Mouse (Mus musculus) layer of hippocampus, postnatal 14 days (tissue): ENCODE results near the gene Trmt10c. TPM values are rescaled to one million over a fixed set of nuclear protein-coding genes. Genes with fewer than 3 reads are reported as not detected.
"Not testable (repeated sequence)": the region's sequence is repeated elsewhere in the genome, so short reads cannot be mapped to it uniquely, and the experiment has no call there.

Source experiments
- DNase-seq, 2 experiments: peaks; one replicate each; pipeline ENCODE4 v3.0.0; 2021 to 2022; ENCODE audit warnings: low spot score in 2 of 2, mixed read lengths in 1 of 2
- long read RNA-seq, 2 experiments: library from polyadenylated mRNA; stranded (forward); transcript quantifications; one replicate each; pipeline ENCODE4 v2.0.0; 2021
- total RNA-seq, 2 experiments: library from RNA; stranded (reverse); gene quantifications; 2 replicates each; pipeline ENCODE4 v1.2.3; 2021

Trmt10c gene
- total RNA-seq, result 10 to 100 TPM in 1 of 2 experiments, 1 to 10 TPM in 1; 8.1 to 10.2 TPM
- long read RNA-seq, experiment 1, transcript Trmt10c-201 (2 exons, 3,002 nt), result major isoform, 23 of 24 reads
- long read RNA-seq, experiment 1, partial matches to known transcripts, result 0 of 24 reads
- long read RNA-seq, experiment 1, other reads (novel, unspliced or antisense), result 1 of 24 reads
- long read RNA-seq, experiment 2, transcript Trmt10c-201 (2 exons, 3,002 nt), result major isoform, 30 of 30 reads
- long read RNA-seq, experiment 2, partial matches to known transcripts, result 0 of 30 reads
- long read RNA-seq, experiment 2, other reads (novel, unspliced or antisense), result 0 of 30 reads

- DNase-seq, result peak; percentile 90 to 91
Measured at GRCm38 (mm10) chr16:56037138-56038010, at the start of gene Trmt10c. Gene Trmt10c, minus strand, starts transcription at chr16:56037819.

GRCm38 (mm10) chr16:56086336-56086735 lies 48.7 kb upstream of the Trmt10c start:
- DNase-seq, result no peak

GRCm38 (mm10) chr16:56081691-56082090 lies 44.1 kb upstream of the Trmt10c start:
- no peak for DNase-seq

GRCm38 (mm10) chr16:56079419-56079818 lies 41.8 kb upstream of the Trmt10c start:
- DNase-seq, result no peak

- DNase-seq, result no peak
Measured at GRCm38 (mm10) chr16:56076121-56076869, 38.7 kb upstream of the Trmt10c start.

GRCm38 (mm10) chr16:56075222-56076111 lies 37.8 kb upstream of the Trmt10c start:
- peak; percentile 83 to 89 for DNase-seq

- no peak for DNase-seq
Measured at GRCm38 (mm10) chr16:56074565-56074964, 36.9 kb upstream of the Trmt10c start.

- DNase-seq, result no peak
Measured at GRCm38 (mm10) chr16:56074122-56074521, 36.5 kb upstream of the Trmt10c start.

- not testable (repeated sequence) for DNase-seq
Measured at GRCm38 (mm10) chr16:56073150-56073549, 35.5 kb upstream of the Trmt10c start.

GRCm38 (mm10) chr16:56072533-56072932 lies 34.9 kb upstream of the Trmt10c start:
- no peak for DNase-seq

GRCm38 (mm10) chr16:56071317-56072232 lies 34.0 kb upstream of the Trmt10c start:
- DNase-seq, result no peak

- no peak for DNase-seq
Measured at GRCm38 (mm10) chr16:56068523-56069070, 31.0 kb upstream of the Trmt10c start.

- no peak for DNase-seq
Measured at GRCm38 (mm10) chr16:56066113-56066512, 28.5 kb upstream of the Trmt10c start.

GRCm38 (mm10) chr16:56064334-56064990 lies 26.8 kb upstream of the Trmt10c start:
- peak; percentile 50 to 73 for DNase-seq

GRCm38 (mm10) chr16:56062981-56063380 lies 25.4 kb upstream of the Trmt10c start:
- no peak for DNase-seq

- no peak for DNase-seq
Measured at GRCm38 (mm10) chr16:56061995-56062594, 24.5 kb upstream of the Trmt10c start.

GRCm38 (mm10) chr16:56058151-56058550 lies 20.5 kb upstream of the Trmt10c start:
- no peak for DNase-seq

GRCm38 (mm10) chr16:56056944-56057590 lies 19.4 kb upstream of the Trmt10c start:
- no peak for DNase-seq
